Mouse (Mus musculus): ENCODE results near the gene Pnma3. TPM values are rescaled to one million over a fixed set of nuclear protein-coding genes. Genes with fewer than 3 reads are reported as not detected.
"Not testable (repeated sequence)": the region's sequence is repeated elsewhere in the genome, so short reads cannot be mapped to it uniquely, and the experiment has no call there.

Pnma3 gene
- 0.57 and 0.59 TPM in 2 replicates for polyA plus RNA-seq (2014; fragmentation: Nextera tagmentation; extraction: Ambion mirVana)

GRCm38 (mm10) chrX:73064415-73064793 is at the start of gene Pnma3:
Pnma3 (plus strand) TSS chrX:73064787.
- Histone ChIP-seq H3K4me2 (peak within 1 kb of the TSS; percentile 45), H3K4me3 (ENCODE audit: low read depth, low read length) (peak within 1 kb of the TSS; percentile 27), H3K4me1 (ENCODE audit: control insufficient read depth, insufficient read depth, low read length) (no peaks in the 10 kb centered on the region), H3K9me3 (ENCODE audit: control insufficient read depth, low read length) (no peaks in the 10 kb centered on the region), H3K27ac (ENCODE audit: low read depth, low read length) (no peak within 1 kb of the TSS), H3K9ac (ENCODE audit: low read length) (peak within 1 kb of the TSS; percentile 46), H3K36me3 (ENCODE audit: control insufficient read depth, insufficient read depth, low read length) (no peaks in the 10 kb centered on the region), H3K27me3 (ENCODE audit: control insufficient read depth, insufficient read depth, low read length) (no peaks in the 10 kb centered on the region)
- WGBS: 26% methylated on average over 7 of the region's 7 CpGs
- ATAC-seq (ENCODE audit: low FRiP score) (peak; percentile 72), DNase-seq (ENCODE audit: low spot score, missing footprints) (no peak)

GRCm38 (mm10) chrX:73037003-73037402 is 27.6 kb upstream of the Pnma3 start, which contains the start of gene Pnma5:
Pnma5 (minus strand) TSS chrX:73037103.
- Histone ChIP-seq H3K4me2 (no peak within 1 kb of the TSS), H3K27me3 (ENCODE audit: control insufficient read depth, insufficient read depth, low read length) (no peaks in the 10 kb centered on the region), H3K36me3 (ENCODE audit: control insufficient read depth, insufficient read depth, low read length) (no peaks in the 10 kb centered on the region), H3K9me3 (ENCODE audit: control insufficient read depth, low read length) (no peaks in the 10 kb centered on the region), H3K9ac (ENCODE audit: low read length) (no peak within 1 kb of the TSS), H3K4me3 (ENCODE audit: low read depth, low read length) (no peak within 1 kb of the TSS), H3K4me1 (ENCODE audit: control insufficient read depth, insufficient read depth, low read length) (no peaks in the 10 kb centered on the region), H3K27ac (ENCODE audit: low read depth, low read length) (no peak within 1 kb of the TSS)
- 86% methylated on average over 1 of the region's 1 CpGs for WGBS
- DNase-seq (ENCODE audit: low spot score, missing footprints): no peak
- no peak for ATAC-seq (ENCODE audit: low FRiP score)

GRCm38 (mm10) chrX:73038831-73039230 is 25.8 kb upstream of the Pnma3 start:
- Histone ChIP-seq H3K27ac (ENCODE audit: low read depth, low read length) (no peak overlapping the region), H3K36me3 (ENCODE audit: control insufficient read depth, insufficient read depth, low read length) (no peaks in the 10 kb centered on the region), H3K9ac (ENCODE audit: low read length) (no peak overlapping the region), H3K9me3 (ENCODE audit: control insufficient read depth, low read length) (no peaks in the 10 kb centered on the region), H3K4me1 (ENCODE audit: control insufficient read depth, insufficient read depth, low read length) (no peaks in the 10 kb centered on the region), H3K4me3 (ENCODE audit: low read depth, low read length) (no peak overlapping the region), H3K4me2 (no peak overlapping the region), H3K27me3 (ENCODE audit: control insufficient read depth, insufficient read depth, low read length) (no peaks in the 10 kb centered on the region)
- no peak for DNase-seq (ENCODE audit: low spot score, missing footprints)
- no peak for ATAC-seq (ENCODE audit: low FRiP score)
- WGBS: 85% methylated on average over 8 of the region's 8 CpGs

GRCm38 (mm10) chrX:73039666-73040065 is 24.9 kb upstream of the Pnma3 start:
- H3K9me3 ChIP-seq (ENCODE audit: control insufficient read depth, low read length): no peaks in the 10 kb centered on the region
- no peak overlapping the region for H3K4me2 ChIP-seq
- H3K27me3 ChIP-seq (ENCODE audit: control insufficient read depth, insufficient read depth, low read length): no peaks in the 10 kb centered on the region
- no peak for DNase-seq (ENCODE audit: low spot score, missing footprints)
- H3K4me3 ChIP-seq (ENCODE audit: low read depth, low read length): no peak overlapping the region
- no peak overlapping the region for H3K27ac ChIP-seq (ENCODE audit: low read depth, low read length)
- H3K9ac ChIP-seq (ENCODE audit: low read length): no peak overlapping the region
- no peaks in the 10 kb centered on the region for H3K4me1 ChIP-seq (ENCODE audit: control insufficient read depth, insufficient read depth, low read length)
- no peaks in the 10 kb centered on the region for H3K36me3 ChIP-seq (ENCODE audit: control insufficient read depth, insufficient read depth, low read length)
- no peak for ATAC-seq (ENCODE audit: low FRiP score)
- 76% methylated on average over 12 of the region's 12 CpGs for WGBS

GRCm38 (mm10) chrX:73053860-73054563 is 10.6 kb upstream of the Pnma3 start:
- DNase-seq (ENCODE audit: low spot score, missing footprints) (peak; percentile 99), ATAC-seq (ENCODE audit: low FRiP score) (peak; percentile 96)
- H3K36me3 ChIP-seq (ENCODE audit: control insufficient read depth, insufficient read depth, low read length): no peaks in the 10 kb centered on the region
- H3K9ac ChIP-seq (ENCODE audit: low read length): no peak overlapping the region
- no peaks in the 10 kb centered on the region for H3K9me3 ChIP-seq (ENCODE audit: control insufficient read depth, low read length)
- no peaks in the 10 kb centered on the region for H3K4me1 ChIP-seq (ENCODE audit: control insufficient read depth, insufficient read depth, low read length)
- 16% methylated on average over 14 of the region's 14 CpGs for WGBS
- H3K4me3 ChIP-seq (ENCODE audit: low read depth, low read length): no peak overlapping the region
- H3K4me2 ChIP-seq: no peak overlapping the region
- no peak overlapping the region for H3K27ac ChIP-seq (ENCODE audit: low read depth, low read length)
- H3K27me3 ChIP-seq (ENCODE audit: control insufficient read depth, insufficient read depth, low read length): no peaks in the 10 kb centered on the region

- no peaks in the 10 kb centered on the region for H3K4me1 ChIP-seq (ENCODE audit: control insufficient read depth, insufficient read depth, low read length)
- H3K36me3 ChIP-seq (ENCODE audit: control insufficient read depth, insufficient read depth, low read length): no peaks in the 10 kb centered on the region
- WGBS: 81% methylated on average over 1 of the region's 1 CpGs
- DNase-seq (ENCODE audit: low spot score, missing footprints): no peak
- no peaks in the 10 kb centered on the region for H3K27me3 ChIP-seq (ENCODE audit: control insufficient read depth, insufficient read depth, low read length)
- ATAC-seq (ENCODE audit: low FRiP score): no peak
- no peak overlapping the region for H3K27ac ChIP-seq (ENCODE audit: low read depth, low read length)
- H3K4me2 ChIP-seq: no peak overlapping the region
- H3K4me3 ChIP-seq (ENCODE audit: low read depth, low read length): no peak overlapping the region
- no peak overlapping the region for H3K9ac ChIP-seq (ENCODE audit: low read length)
- H3K9me3 ChIP-seq (ENCODE audit: control insufficient read depth, low read length): no peaks in the 10 kb centered on the region
Observed at GRCm38 (mm10) chrX:73061528-73061927, 3.1 kb upstream of the Pnma3 start.

- Histone ChIP-seq H3K36me3 (ENCODE audit: control insufficient read depth, insufficient read depth, low read length) (no peaks in the 10 kb centered on the region), H3K4me3 (ENCODE audit: low read depth, low read length) (no peak overlapping the region), H3K9me3 (ENCODE audit: control insufficient read depth, low read length) (no peaks in the 10 kb centered on the region), H3K4me2 (no peak overlapping the region), H3K4me1 (ENCODE audit: control insufficient read depth, insufficient read depth, low read length) (no peaks in the 10 kb centered on the region), H3K9ac (ENCODE audit: low read length) (no peak overlapping the region), H3K27ac (ENCODE audit: low read depth, low read length) (no peak overlapping the region), H3K27me3 (ENCODE audit: control insufficient read depth, insufficient read depth, low read length) (no peaks in the 10 kb centered on the region)
- no peak for ATAC-seq (ENCODE audit: low FRiP score)
- no peak for DNase-seq (ENCODE audit: low spot score, missing footprints)
- 55% methylated on average over 5 of the region's 5 CpGs for whole genome bisulfite sequencing
Observed at GRCm38 (mm10) chrX:73062323-73062722, 2.3 kb upstream of the Pnma3 start.

- 27% methylated on average over 24 of the region's 24 CpGs for WGBS
- Histone ChIP-seq H3K4me2 (peak overlapping the region; percentile 45), H3K27me3 (ENCODE audit: control insufficient read depth, insufficient read depth, low read length) (no peaks in the 10 kb centered on the region), H3K9me3 (ENCODE audit: control insufficient read depth, low read length) (no peaks in the 10 kb centered on the region), H3K4me1 (ENCODE audit: control insufficient read depth, insufficient read depth, low read length) (no peaks in the 10 kb centered on the region), H3K9ac (ENCODE audit: low read length) (peak overlapping the region; percentile 46), H3K27ac (ENCODE audit: low read depth, low read length) (no peak overlapping the region), H3K4me3 (ENCODE audit: low read depth, low read length) (peak overlapping the region; percentile 27), H3K36me3 (ENCODE audit: control insufficient read depth, insufficient read depth, low read length) (no peaks in the 10 kb centered on the region)
- ATAC-seq (ENCODE audit: low FRiP score) (peak; percentile 88), DNase-seq (ENCODE audit: low spot score, missing footprints) (peak; percentile 88)
Observed at GRCm38 (mm10) chrX:73063512-73064414, 824 bp upstream of the Pnma3 start.

- ATAC-seq (ENCODE audit: low FRiP score); H3K4me2 ChIP-seq; H3K36me3 ChIP-seq (ENCODE audit: control insufficient read depth, insufficient read depth, low read length); H3K27me3 ChIP-seq (ENCODE audit: control insufficient read depth, insufficient read depth, low read length); H3K9me3 ChIP-seq (ENCODE audit: control insufficient read depth, low read length); H3K4me1 ChIP-seq (ENCODE audit: control insufficient read depth, insufficient read depth, low read length); H3K27ac ChIP-seq (ENCODE audit: low read depth, low read length); DNase-seq (ENCODE audit: low spot score, missing footprints); H3K4me3 ChIP-seq (ENCODE audit: low read depth, low read length); H3K9ac ChIP-seq (ENCODE audit: low read length): not testable (repeated sequence)
- no CpG with 5 or more reads among the region's 5 CpGs for WGBS
Observed at GRCm38 (mm10) chrX:73066765-73067312, 2.3 kb downstream of the Pnma3 start.

Data from midbrain, embryonic 11.5 days (tissue).